Comparison of ENCODE assay signal across 41 mouse cellular contexts in the genomic region with DNA sequence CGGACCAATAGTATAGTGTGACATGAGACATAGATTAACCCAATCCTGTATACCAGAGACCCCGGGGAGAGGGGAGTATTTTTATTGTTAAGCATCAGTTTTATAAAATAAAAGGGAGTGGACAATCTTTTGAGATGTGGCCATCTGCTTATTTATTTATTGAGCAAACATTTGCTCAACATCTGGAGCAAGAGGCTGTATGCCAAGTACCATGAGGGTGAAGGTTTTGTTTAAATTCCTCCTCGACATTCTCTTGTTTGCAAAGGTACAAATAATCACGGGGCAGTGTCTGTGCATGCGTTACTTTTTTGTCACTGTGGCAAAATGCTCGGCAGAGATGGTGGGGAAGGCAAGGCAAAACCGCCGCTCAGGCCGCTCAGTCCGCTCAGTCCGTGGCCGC. TPM values are rescaled to one million over a fixed set of nuclear protein-coding genes. Genes with fewer than 3 reads are reported as not detected.
"Had no signal": no experiment of that assay in that cellular context is flagged by ENCODE, and none has a peak within 500 bp of the region (broad histone marks: within the 10 kb centered on the region; RNA-seq: fewer than 3 reads in every experiment).

No protein-coding gene starts in this region.

- DNase-seq: gastrocnemius, postnatal 14 days; gastrocnemius, postnatal 36 days; heart, adult 18-20 months; heart, postnatal 14 days; heart, postnatal 36 days; kidney, adult 11 months; kidney, adult 2 months; kidney, adult 9 months; kidney, postnatal 14 days; kidney, postnatal 36 days; layer of hippocampus, adult 9-11 months; layer of hippocampus, postnatal 36 days had no signal

- H3K27ac ChIP-seq: heart, embryonic 13.5 days; heart, embryonic 15.5 days; hindbrain, embryonic 13.5 days; hindbrain, embryonic 15.5 days; hindbrain, postnatal 0 days; kidney, embryonic 15.5 days; kidney, postnatal 0 days; limb, embryonic 13.5 days; limb, embryonic 15.5 days had no signal

- H3K4me3 ChIP-seq: heart, embryonic 13.5 days; heart, embryonic 15.5 days; hindbrain, embryonic 13.5 days; hindbrain, embryonic 15.5 days; kidney, embryonic 15.5 days; limb, embryonic 13.5 days; limb, embryonic 15.5 days had no signal

- H3K27me3 ChIP-seq: heart, embryonic 13.5 days; heart, embryonic 15.5 days; hindbrain, embryonic 13.5 days; hindbrain, embryonic 15.5 days; kidney, embryonic 15.5 days; limb, embryonic 13.5 days; limb, embryonic 15.5 days had no signal

- ATAC-seq: hindbrain, postnatal 0 days; intestine, embryonic 16.5 days had no signal

- H3K9ac ChIP-seq: heart, embryonic 13.5 days; heart, embryonic 15.5 days; hindbrain, embryonic 13.5 days; hindbrain, embryonic 15.5 days; kidney, embryonic 15.5 days; limb, embryonic 13.5 days; limb, embryonic 15.5 days had no signal

- H3K9me3 ChIP-seq: heart, embryonic 13.5 days; heart, embryonic 15.5 days; hindbrain, embryonic 13.5 days; hindbrain, embryonic 15.5 days; kidney, embryonic 15.5 days; limb, embryonic 13.5 days; limb, embryonic 15.5 days had no signal

- H3K4me1 ChIP-seq: heart, embryonic 13.5 days; heart, embryonic 15.5 days; hindbrain, embryonic 15.5 days; kidney, embryonic 15.5 days had no signal

- H3K4me2 ChIP-seq: heart, embryonic 11.5 days; heart, embryonic 13.5 days; heart, embryonic 15.5 days; hindbrain, embryonic 13.5 days; hindbrain, embryonic 15.5 days; kidney, embryonic 15.5 days; limb, embryonic 13.5 days; limb, embryonic 15.5 days; liver, embryonic 11.5 days had no signal

- H3K36me3 ChIP-seq: heart, embryonic 13.5 days; heart, embryonic 15.5 days; hindbrain, embryonic 13.5 days; hindbrain, embryonic 15.5 days; kidney, embryonic 15.5 days; limb, embryonic 13.5 days; limb, embryonic 15.5 days had no signal

RNA-seq across cellular contexts. Expression of a gene that starts 33.7 kb away (rescaled TPM):
- total RNA-seq: gastrocnemius, adult 18-20 months; gastrocnemius, adult 8-10 months; gastrocnemius, postnatal 14 days; gastrocnemius, postnatal 36 days; heart, adult 18-20 months; heart, postnatal 14 days; heart, postnatal 36 days; hematopoietic stem cell, adult 5-6 weeks; hindbrain, postnatal 0 days; layer of hippocampus, adult 18-20 months; layer of hippocampus, adult 8-10 months; layer of hippocampus, postnatal 14 days; layer of hippocampus, postnatal 36 days; left cerebral cortex, adult 18-20 months; left cerebral cortex, adult 8-10 months; left cerebral cortex, postnatal 10 days; left cerebral cortex, postnatal 25 days; left cerebral cortex, postnatal 4 days had no signal
- polyA plus RNA-seq: gonadal fat pad, adult 2 months; heart, embryonic 11.5 days; heart, embryonic 13.5 days; heart, embryonic 15.5 days; heart, postnatal 0 days; hindbrain, embryonic 11.5 days; hindbrain, embryonic 13.5 days; hindbrain, embryonic 15.5 days; hindbrain, postnatal 0 days; intestine, embryonic 14.5 days; intestine, embryonic 16.5 days; kidney, adult 2 months; kidney, embryonic 15.5 days; kidney, postnatal 0 days; large intestine, adult 2 months; limb, embryonic 11.5 days; limb, embryonic 13.5 days; limb, embryonic 15.5 days; liver, embryonic 11.5 days had no signal

RNA-seq across cellular contexts. Expression of a gene that starts 59.6 kb away (rescaled TPM):
- polyA plus RNA-seq: hindbrain, embryonic 11.5 days; hindbrain, embryonic 15.5 days; kidney, adult 2 months; kidney, embryonic 15.5 days had no signal
